Mouse (Mus musculus) intestine, embryonic 14.5 days (tissue): ENCODE measurements around the gene Wsb2. TPM values are rescaled to one million over a fixed set of nuclear protein-coding genes. Genes with fewer than 3 reads are reported as not detected.
"Not testable (repeated sequence)": the region's sequence is repeated elsewhere in the genome, so short reads cannot be mapped to it uniquely, and the experiment has no call there.

Source experiments
- ATAC-seq: fragments of 200-750 bp; cut with Nextera tagmentation; replicated peaks from 2 replicates; pipeline ENCODE4 v1.8.0; 2017; ENCODE audit warnings: low read depth, moderate number of reproducible peaks, moderate TSS enrichment, moderate library complexity; ENCODE audit not compliant: low FRiP score, low TSS enrichment
- DNase-seq: peaks from one replicate; pipeline ENCODE4 v3.0.0-alpha.2; 2018; ENCODE audit warnings: low spot score
- H3K27ac ChIP-seq: fragments of 300-500 bp; sonication (generic); 2 replicates; pipeline ENCODE4 v1.5.1; 2014; ENCODE audit warnings: low read depth, mild to moderate bottlenecking, control low read depth
- H3K27me3 ChIP-seq: fragments of 300-500 bp; sonication (generic); replicated peaks from 2 replicates; pipeline ENCODE4 v1.6.1; 2014; ENCODE audit warnings: low read length, control low read depth; ENCODE audit not compliant: control insufficient read depth, insufficient read depth
- H3K36me3 ChIP-seq: fragments of 300-500 bp; sonication (generic); 2 replicates; pipeline ENCODE4 v1.6.1; 2014; ENCODE audit warnings: low read length, control low read depth; ENCODE audit not compliant: control insufficient read depth, insufficient read depth
- H3K4me1 ChIP-seq: fragments of 300-500 bp; sonication (generic); replicated peaks from 2 replicates; pipeline ENCODE4 v1.6.1; 2014; ENCODE audit warnings: low read length, control low read depth, mixed read lengths; ENCODE audit not compliant: control insufficient read depth, insufficient read depth
- H3K4me2 ChIP-seq: fragments of 300-500 bp; sonication (generic); 2 replicates; pipeline ENCODE4 v1.6.1; 2014; ENCODE audit warnings: low read length
- H3K4me3 ChIP-seq: fragments of 300-500 bp; sonication (generic); 2 replicates; pipeline ENCODE4 v1.5.1; 2014; ENCODE audit warnings: low read depth, low read length, control low read depth, mixed read lengths
- H3K9ac ChIP-seq: fragments of 300-500 bp; sonication (generic); 2 replicates; pipeline ENCODE4 v1.6.1; 2014; ENCODE audit warnings: mild to moderate bottlenecking, low read length
- H3K9me3 ChIP-seq: fragments of 300-500 bp; sonication (generic); 2 replicates; pipeline ENCODE4 v1.6.1; 2016; ENCODE audit warnings: low read length, control low read depth; ENCODE audit not compliant: control insufficient read depth
- WGBS: fragments of 180-500 bp; shearing (Covaris S2); extraction: QIAGEN DNeasy Blood & Tissue Kit; methylation state at CpG from one replicate; pipeline ENCODE4 v1.1.7; 2014; 5-methylcytosine and 5-hydroxymethylcytosine counted together
- polyA plus RNA-seq: library from polyadenylated mRNA; unstranded; fragments of >200 nt; fragmentation: Nextera tagmentation; extraction: Ambion mirVana; gene quantifications from 2 replicates; pipeline ENCODE4 v1.2.1, GENCODE M21; 2014

The Wsb2 gene
- polyA plus RNA-seq, 1 experiment from 2014 or later, result 70.3 TPM

DNA sequence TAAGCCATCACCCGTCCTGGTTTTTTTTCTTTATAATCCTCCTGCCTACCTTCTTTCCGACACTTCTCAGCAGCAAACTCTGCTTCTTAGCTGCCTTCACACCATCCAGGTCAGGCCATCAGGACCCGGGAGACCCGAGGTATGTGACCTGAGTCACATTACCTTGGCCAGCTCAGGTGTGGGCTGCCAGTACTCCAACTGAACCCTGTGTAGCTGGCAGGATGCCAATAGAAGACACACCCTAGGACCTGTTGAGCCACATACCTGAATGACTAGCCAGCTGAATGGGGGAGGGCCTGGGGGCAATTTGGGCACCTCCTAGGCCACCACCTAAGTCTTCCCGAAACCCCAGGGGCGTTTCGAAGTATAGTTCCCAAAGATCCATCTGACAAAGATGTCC lies 26.6 kb upstream of the Wsb2 start:
- ATAC-seq (peak; percentile 50; the same call in 1 of the 2 replicates), DNase-seq (no peak)
- H3K27ac ChIP-seq, result no peak overlapping the region
- no peak overlapping the region for H3K4me3 ChIP-seq
- H3K36me3 ChIP-seq, result 0 out of 2 replicates have a peak, but pooled peaks cover 3% of the 10 kb centered on the region
- peaks cover 3% of the 10 kb centered on the region; the same call in 1 of the 2 replicates for H3K9me3 ChIP-seq
- no peaks in the 10 kb centered on the region for H3K27me3 ChIP-seq
- H3K4me2 ChIP-seq, result no peak overlapping the region
- no peak overlapping the region for H3K9ac ChIP-seq
- H3K4me1 ChIP-seq, result no peaks in the 10 kb centered on the region
- WGBS, result 76% methylated on average over 7 of the region's 7 CpGs

DNA sequence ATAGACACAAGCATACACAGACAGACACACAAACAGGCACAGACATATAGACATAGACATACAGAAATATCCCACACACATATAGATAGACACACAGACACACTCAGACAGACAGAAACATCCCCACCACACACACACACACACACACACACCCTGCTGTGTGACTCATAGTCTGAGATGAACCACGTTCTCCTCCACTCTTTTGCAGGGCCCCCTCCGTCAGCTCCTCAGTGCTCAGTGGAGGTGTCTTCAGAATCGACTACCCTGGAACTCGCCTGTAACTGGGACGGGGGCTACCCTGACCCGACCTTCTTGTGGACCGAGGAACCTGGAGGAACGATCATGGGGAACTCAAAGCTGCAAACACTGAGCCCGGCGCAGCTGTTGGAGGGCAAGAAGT lies 19.1 kb upstream of the Wsb2 start:
- peaks cover 24% of the 10 kb centered on the region for H3K36me3 ChIP-seq

DNA sequence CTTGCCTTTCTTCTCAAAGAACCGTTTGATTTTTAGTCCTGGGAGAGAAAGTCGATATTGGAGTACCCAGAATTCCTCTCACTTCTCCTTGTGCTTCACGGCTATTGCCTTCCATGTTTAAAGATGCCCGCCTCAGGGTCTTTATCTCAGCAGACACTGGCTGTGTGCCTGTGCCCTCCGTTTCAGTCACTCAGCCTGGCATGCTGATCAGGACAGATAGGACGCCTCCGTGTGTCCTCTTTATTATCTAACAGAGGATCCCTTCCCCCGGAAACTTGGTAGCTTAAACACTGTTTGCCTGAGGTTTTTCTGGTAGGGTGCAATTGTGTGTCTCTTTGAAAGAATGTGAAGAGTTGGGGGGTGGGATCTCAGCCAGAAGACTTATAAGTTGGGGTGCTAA lies 18.6 kb upstream of the Wsb2 start:
- WGBS, result 79% methylated on average over 8 of the region's 8 CpGs
- no peaks in the 10 kb centered on the region for H3K4me1 ChIP-seq
- H3K27ac ChIP-seq, result no peak overlapping the region
- H3K4me3 ChIP-seq, result no peak overlapping the region
- H3K9ac ChIP-seq, result no peak overlapping the region
- no peak for DNase-seq
- H3K27me3 ChIP-seq, result no peaks in the 10 kb centered on the region
- ATAC-seq, result no peak
- peaks cover 3% of the 10 kb centered on the region; the same call in 1 of the 2 replicates for H3K9me3 ChIP-seq
- no peak overlapping the region for H3K4me2 ChIP-seq
- peaks cover 26% of the 10 kb centered on the region for H3K36me3 ChIP-seq

More for the DNA sequence above, 19.1 kb upstream of the Wsb2 start:
- Histone ChIP-seq H3K4me3 (no peak overlapping the region), H3K4me1 (no peaks in the 10 kb centered on the region), H3K27me3 (no peaks in the 10 kb centered on the region), H3K9ac (no peak overlapping the region), H3K27ac (no peak overlapping the region), H3K9me3 (peaks cover 3% of the 10 kb centered on the region; the same call in 1 of the 2 replicates), H3K4me2 (no peak overlapping the region)
- ATAC-seq (no peak), DNase-seq (no peak)
- WGBS, result 87% methylated on average over 10 of the region's 10 CpGs

DNA sequence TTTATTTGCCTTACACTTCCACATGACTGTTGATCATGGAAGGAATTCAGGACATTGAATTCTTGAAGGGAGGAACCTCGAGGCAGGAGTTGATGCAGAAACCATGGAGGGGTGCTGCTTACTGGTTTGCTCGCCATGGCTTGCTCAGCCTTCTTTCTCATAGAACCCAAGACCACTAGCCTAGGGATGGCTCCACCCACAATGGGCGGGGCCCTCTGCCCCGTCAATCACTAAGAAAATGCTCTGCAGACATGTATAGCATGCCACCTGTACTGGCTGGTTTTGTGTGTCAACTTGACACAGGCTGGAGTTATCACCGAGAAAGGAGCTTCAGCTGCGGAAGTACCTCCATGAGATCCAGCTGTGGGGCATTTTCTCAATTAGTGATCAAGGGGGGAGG lies 17.0 kb upstream of the Wsb2 start:
- H3K27me3 ChIP-seq, result no peaks in the 10 kb centered on the region
- H3K27ac ChIP-seq, result no peak overlapping the region
- no peak overlapping the region for H3K9ac ChIP-seq
- 84% methylated on average over 6 of the region's 6 CpGs for WGBS
- H3K9me3 ChIP-seq, result peaks cover under 1% of the 10 kb centered on the region; the same call in 1 of the 2 replicates
- H3K4me2 ChIP-seq, result no peak overlapping the region
- no peak overlapping the region for H3K4me3 ChIP-seq
- H3K4me1 ChIP-seq, result no peaks in the 10 kb centered on the region
- H3K36me3 ChIP-seq, result peaks cover 30% of the 10 kb centered on the region
- DNase-seq, result no peak
- ATAC-seq, result no peak

DNA sequence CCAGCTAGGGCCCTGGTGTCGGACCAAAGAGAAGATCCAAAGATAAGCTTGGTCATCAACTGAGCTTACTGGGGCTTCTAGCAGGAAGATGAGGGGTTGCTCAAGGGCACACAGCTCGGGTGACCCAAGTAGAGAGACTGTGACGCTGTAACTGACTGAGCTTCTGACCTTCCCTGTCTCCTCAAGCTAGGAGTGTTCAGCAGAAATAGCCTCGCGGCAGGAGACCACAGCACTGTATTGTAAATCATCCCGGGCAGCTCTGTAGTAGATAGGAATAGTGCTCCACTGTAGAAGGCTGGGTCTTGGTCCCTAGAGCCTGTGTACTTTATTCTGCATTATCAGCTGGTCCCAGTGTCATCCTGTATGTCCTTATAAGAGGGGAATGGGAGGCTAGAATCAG lies 15.2 kb upstream of the Wsb2 start:
- DNase-seq, result no peak
- H3K27me3 ChIP-seq, result no peaks in the 10 kb centered on the region
- peaks cover 38% of the 10 kb centered on the region for H3K36me3 ChIP-seq
- ATAC-seq, result no peak
- no peak overlapping the region for H3K27ac ChIP-seq
- no peak overlapping the region for H3K4me2 ChIP-seq
- H3K9ac ChIP-seq, result no peak overlapping the region
- no peaks in the 10 kb centered on the region for H3K4me1 ChIP-seq
- WGBS, result 65% methylated on average over 6 of the region's 6 CpGs
- no peak overlapping the region for H3K4me3 ChIP-seq
- H3K9me3 ChIP-seq, result no peaks in the 10 kb centered on the region

DNA sequence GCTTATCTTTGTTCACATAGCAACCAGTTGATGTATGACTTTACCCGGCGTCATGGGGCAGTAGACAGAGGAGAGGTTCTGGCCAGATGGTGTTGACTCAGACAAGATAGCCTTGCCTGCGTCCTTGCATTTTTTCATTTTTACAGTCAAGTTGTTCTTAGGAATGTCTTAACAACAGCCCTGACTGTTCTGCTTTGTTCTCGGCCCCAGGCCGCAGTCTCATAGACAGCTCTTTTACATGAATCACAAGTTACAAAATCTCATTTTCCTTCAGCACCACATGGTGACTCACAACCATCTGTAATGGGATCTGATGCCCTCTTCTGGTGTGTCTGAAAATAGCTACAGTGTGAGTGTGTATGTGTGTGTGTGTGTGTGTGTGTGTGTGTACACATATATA lies 12.6 kb upstream of the Wsb2 start:
- H3K4me3 ChIP-seq, DNase-seq, H3K27ac ChIP-seq, H3K27me3 ChIP-seq, H3K9me3 ChIP-seq, H3K4me2 ChIP-seq, ATAC-seq, H3K4me1 ChIP-seq, H3K9ac ChIP-seq: not testable (repeated sequence)
- peaks cover 34% of the 10 kb centered on the region; the same call in 1 of the 2 replicates for H3K36me3 ChIP-seq
- WGBS, result 87% methylated on average over 5 of the region's 5 CpGs

DNA sequence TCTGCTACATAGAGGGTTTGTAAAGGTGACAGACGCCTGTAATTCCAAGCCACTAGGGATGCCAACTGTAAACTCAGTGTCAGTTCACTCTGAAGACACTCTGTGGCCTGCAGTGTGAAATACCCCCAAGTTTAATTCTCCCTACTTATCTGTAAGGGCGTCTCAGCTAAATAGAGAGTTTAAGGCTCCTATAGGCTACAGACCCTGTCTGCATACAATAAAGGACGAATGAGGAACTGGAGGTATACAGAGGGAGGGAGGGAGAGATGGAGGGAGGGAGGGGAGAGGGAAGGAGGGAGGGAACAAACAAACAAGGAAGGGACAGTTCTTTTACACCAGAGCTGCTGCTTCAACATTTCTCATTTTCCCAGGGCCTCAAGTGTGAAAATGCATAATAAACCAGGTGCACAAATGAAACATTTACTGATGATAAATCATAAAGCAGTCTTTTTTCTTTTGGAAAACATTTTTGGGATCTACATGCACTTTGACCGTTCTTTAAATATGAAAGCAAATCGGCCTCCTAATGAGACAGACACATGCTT lies 11.6 kb upstream of the Wsb2 start:
- H3K4me2 ChIP-seq, result no peak overlapping the region
- H3K4me1 ChIP-seq, result no peaks in the 10 kb centered on the region
- no peak for DNase-seq
- no peak overlapping the region for H3K27ac ChIP-seq
- no peak for ATAC-seq
- H3K27me3 ChIP-seq, result no peaks in the 10 kb centered on the region
- H3K4me3 ChIP-seq, result no peak overlapping the region
- H3K36me3 ChIP-seq, result peaks cover 28% of the 10 kb centered on the region; the same call in 1 of the 2 replicates
- H3K9me3 ChIP-seq, result no peaks in the 10 kb centered on the region
- 80% methylated on average over 5 of the region's 5 CpGs for WGBS
- no peak overlapping the region for H3K9ac ChIP-seq

DNA sequence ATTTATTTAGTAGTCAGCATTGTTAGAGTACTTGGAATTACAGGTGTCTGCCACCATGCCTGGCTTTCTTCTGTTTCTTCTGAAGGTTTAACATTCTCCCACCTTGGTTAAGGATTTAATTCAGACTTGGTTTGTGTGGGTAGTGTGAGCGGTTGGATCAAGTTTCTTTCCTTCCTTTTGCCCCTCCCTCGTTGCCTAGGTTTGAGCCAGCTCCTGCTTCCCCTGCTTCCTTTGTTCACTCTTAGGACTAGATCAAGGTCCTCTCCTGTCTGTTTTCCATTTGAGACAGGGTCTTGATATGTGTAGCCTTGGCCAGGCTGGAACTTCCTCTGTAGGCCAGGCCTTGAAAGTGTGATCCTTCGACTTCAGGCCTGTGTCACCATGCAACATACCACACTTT lies 10.8 kb upstream of the Wsb2 start:
- DNase-seq (no peak), ATAC-seq (no peak)
- Histone ChIP-seq H3K9me3 (no peaks in the 10 kb centered on the region), H3K27ac (no peak overlapping the region), H3K36me3 (peaks cover 23% of the 10 kb centered on the region; the same call in 1 of the 2 replicates), H3K27me3 (no peaks in the 10 kb centered on the region), H3K4me3 (no peak overlapping the region), H3K4me2 (no peak overlapping the region), H3K4me1 (no peaks in the 10 kb centered on the region), H3K9ac (no peak overlapping the region)
- 65% methylated on average over 3 of the region's 3 CpGs for WGBS

DNA sequence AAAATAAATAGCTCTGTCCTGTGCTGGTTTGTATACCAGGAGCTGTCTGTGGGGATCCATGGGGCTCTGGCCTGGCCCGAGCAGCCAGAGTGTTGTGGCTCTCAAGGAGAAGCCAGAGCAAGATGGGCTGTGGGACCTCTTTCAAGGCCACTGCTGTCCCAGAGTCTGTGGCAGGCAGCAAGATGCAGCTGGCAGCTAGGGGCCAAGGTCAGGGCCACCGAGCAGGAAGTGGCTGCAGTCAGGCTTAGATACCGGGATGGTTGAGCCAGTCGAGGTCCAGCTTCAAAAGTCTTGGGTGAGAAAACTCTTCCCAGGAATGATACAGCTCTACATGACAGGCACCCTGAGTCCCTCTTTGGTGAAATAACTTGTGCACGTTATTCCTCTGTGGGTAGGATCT lies 10.1 kb upstream of the Wsb2 start:
- Histone ChIP-seq H3K4me2 (no peak overlapping the region), H3K9me3 (no peaks in the 10 kb centered on the region), H3K4me3 (no peak overlapping the region), H3K27ac (no peak overlapping the region), H3K27me3 (no peaks in the 10 kb centered on the region), H3K36me3 (peaks cover 23% of the 10 kb centered on the region; the same call in 1 of the 2 replicates), H3K9ac (no peak overlapping the region), H3K4me1 (no peaks in the 10 kb centered on the region)
- 81% methylated on average over 5 of the region's 5 CpGs for WGBS
- DNase-seq, result no peak
- ATAC-seq, result no peak
